Mouse (Mus musculus): ENCODE data around the gene Htt. TPM values are rescaled to one million over a fixed set of nuclear protein-coding genes. Genes with fewer than 3 reads are reported as not detected.
A peak's percentile ranks its signal among the peaks of the same experiment; 100 is the strongest.

Gene Htt
- total and polyA plus RNA-seq, 3 experiments, result 12.1 to 36.4 (median 25.6) TPM

- DNase-seq, result no peak
These were observed 170.2 kb downstream of the Htt start for GRCm38 (mm10) chr5:34931516-34932457.

- no peak for DNase-seq
These were observed 170.9 kb downstream of the Htt start for GRCm38 (mm10) chr5:34932458-34932806.

GRCm38 (mm10) chr5:34933461-34933860 is 171.9 kb downstream of the Htt start:
- no peak for DNase-seq

GRCm38 (mm10) chr5:34941710-34942470 is 180.3 kb downstream of the Htt start:
- no peak for DNase-seq

DNA sequence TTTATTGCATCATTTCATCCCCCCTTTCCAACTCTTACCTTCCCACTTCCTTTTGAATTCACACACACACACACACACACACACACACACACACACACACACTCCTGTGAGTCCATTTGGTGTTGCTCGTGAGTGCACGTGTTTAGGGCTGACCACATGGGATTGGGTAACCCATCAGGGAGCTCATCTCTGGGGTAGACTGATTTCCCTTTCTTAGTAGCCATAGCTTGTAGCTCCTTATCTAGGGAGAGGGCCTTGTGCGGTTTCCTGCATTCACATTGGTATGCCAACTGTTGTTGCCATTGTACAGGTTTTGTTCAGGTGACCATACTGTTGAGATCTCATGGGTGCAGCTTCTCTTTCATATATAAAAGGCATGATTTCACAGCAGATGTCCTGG is 181.9 kb downstream of the Htt start:
- DNase-seq, result no peak

DNA sequence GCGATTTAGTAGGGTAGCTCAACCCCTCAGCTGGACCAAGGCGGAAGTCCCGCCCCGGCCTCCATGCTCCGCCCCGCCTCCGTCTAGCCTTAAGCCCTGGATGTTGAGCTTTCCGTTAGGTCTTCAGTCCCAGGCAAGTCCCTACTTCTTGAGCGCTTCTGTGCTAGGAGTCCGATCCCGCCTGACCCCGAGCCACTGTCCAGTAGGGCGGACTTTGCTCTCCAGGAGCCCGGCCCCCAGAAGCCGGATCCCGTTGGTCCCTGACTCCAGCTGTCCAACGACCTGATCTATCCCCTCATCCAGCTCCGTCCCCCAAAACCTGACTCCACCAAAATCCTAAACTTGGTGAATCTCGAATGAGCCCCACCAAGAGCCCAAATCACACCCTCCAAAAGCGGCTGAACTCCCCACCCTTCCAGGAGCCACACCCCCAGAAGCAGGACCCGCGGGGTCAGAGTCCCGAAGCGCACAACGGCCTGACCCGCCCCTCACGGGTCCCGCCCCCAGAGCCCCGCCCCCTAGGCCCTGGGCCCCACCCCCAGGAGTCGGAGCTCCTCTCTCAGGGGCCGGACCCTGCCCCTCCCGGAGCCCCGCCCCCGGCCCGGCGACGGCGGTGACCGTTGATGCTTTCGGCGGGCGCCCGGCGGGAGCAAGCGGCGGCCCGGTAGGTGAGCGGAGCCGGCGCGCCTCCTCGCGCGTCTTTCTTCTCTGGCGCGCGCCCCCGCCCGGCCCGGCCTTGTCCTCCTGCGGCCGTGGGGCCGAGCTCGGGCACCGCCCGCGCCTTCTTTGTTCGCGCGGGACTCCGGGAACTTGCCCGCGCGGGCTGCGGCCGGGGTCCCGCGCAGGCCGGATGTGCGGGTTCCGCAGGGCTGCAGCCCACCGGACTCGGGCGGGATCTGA is 187.6 kb downstream of the Htt start, which contains the start of gene Rgs12:
Gene Rgs12, plus strand, starts transcription at position 585 of the 900 bp plus-strand sequence.
- DNase-seq, result peak; percentile 95

DNA sequence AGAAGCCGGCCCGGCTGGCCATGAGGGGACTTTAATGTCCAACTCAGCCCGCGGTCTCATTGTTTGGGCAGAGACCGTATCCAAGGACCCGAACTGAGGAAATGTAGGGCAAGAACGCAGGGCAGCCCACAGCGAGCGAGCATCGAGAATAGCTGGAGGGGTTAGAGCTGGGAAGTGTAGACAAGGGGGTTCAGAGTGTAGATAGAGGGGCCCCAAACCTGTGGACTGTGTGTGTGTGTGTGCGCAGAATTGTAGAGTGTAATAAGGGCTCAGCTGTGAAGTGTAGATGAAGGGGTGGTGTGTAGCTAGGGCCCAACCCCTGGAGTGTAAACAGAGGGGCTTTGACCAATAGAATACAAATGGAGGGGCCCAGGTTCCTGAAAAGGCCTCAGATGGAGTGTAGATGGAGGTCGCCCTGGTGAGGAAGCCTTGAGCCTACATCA is 188.2 kb downstream of the Htt start:
- no peak for DNase-seq

DNA sequence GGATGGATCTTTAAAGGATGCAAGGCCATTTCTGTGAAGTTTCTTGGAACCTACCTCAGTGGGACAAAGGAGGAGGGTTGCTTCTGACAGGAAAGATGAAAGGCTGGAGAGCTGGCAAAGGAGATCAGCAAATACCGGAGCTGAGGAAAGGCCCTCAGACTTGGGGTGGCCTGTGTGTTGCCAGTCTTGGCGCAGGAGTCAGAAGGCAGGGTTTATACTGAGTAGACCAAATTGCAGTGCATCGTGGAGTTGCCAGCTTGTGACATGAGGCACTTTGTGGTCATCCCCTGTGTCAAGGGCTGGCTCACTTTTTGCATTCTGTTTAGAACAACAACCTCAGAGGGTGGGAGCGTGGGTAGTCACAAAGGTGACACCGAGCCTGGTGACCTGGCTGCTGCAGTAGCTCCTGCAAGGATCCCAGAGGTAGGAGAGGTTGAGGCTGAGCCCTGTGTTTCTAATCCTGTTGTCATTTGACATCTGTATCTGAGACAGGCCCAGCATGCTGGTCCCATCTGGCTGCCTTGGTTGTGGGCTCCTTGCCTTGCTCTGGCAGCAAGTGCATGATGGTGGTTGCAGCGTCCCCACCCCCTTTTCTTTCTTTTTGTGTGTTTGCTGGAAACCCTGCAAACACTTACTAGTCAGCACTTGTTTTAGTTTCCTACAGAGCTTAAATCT is 189.1 kb downstream of the Htt start:
- DNase-seq, result peak; percentile 40

- no peak for DNase-seq
These were observed 189.8 kb downstream of the Htt start for GRCm38 (mm10) chr5:34951161-34951834.

DNA sequence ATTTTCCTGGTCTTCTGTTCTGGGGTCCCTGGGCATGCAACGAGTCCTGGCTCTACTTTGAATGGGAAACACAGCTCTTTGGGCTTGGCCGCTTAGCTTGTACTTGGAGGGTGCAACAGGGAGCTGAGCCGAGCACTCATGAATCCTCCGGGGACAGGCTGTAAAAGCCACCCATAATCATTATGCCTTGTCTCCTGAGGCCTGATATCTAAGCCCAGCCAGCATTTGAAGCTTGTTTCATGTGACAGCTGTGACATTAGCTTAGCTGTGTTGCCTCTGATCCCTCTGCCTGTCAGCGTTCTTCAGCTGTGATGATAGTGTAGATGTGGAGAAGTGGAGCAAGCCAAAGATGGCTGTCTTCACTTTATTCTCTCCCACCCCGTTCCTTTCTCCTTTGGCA is 193.0 kb downstream of the Htt start:
- no peak for DNase-seq

DNA sequence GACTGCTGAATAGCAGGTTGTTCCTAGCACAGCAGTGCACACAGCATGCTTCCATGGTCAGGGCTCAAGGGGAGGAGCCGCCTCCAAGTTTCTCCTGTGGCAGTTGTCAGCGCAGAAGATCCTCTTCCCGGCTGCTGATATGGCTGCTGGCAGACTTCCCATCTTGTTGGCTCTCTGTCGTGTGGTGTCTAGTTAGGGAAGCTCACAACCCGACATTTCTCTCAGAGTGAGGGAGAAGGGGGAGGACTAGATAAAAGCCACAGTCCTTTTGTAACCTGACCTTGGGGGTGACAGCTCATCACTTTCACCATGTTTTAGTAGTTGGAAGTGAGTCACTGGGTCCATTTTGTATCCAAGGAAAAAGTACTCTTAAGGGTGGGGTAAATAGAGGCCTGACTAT is 194.1 kb downstream of the Htt start:
- peak; percentile 90 for DNase-seq

- DNase-seq, result peak; percentile 65
These were observed 194.6 kb downstream of the Htt start for GRCm38 (mm10) chr5:34956151-34956550.

- DNase-seq, result peak; percentile 45
These were observed 195.5 kb downstream of the Htt start for GRCm38 (mm10) chr5:34957015-34957414.

- DNase-seq, result no peak
These were observed 198.5 kb downstream of the Htt start for GRCm38 (mm10) chr5:34960021-34960420.

Small RNAs within 50 kb of the gene (microRNA-seq; reads per million reads assigned to microRNA genes)
- 0 reads per million in 2 experiments for gene Mir467g

Other genes with a start within 250 kb of the Htt start
- 10 to 100 TPM; 12.8 to 14.8 TPM for gene Tnip2, start 247.7 kb upstream of the Htt start, total RNA-seq (2021)
- gene Tnip2, start 247.7 kb upstream of the Htt start, polyA plus RNA-seq (2012; rRNA removed), result 55.1 and 55.3 TPM in 2 replicates
- gene Sh3bp2, start 235.9 kb upstream of the Htt start, total RNA-seq (2021), result 10 to 100 TPM; 15.5 to 31.7 TPM
- 14.7 and 15.9 TPM in 2 replicates for gene Sh3bp2, start 235.9 kb upstream of the Htt start, polyA plus RNA-seq (2012; rRNA removed)
- gene Add1, start 188.1 kb upstream of the Htt start, total RNA-seq (2021), result 100 to 1,000 TPM; 160 to 168 TPM
- gene Add1, start 188.1 kb upstream of the Htt start, polyA plus RNA-seq (2012; rRNA removed), result 123 and 134 TPM in 2 replicates
- 10 to 100 TPM; 32.8 to 37.4 TPM for gene Mfsd10, start 124.5 kb upstream of the Htt start, total RNA-seq (2021)
- gene Mfsd10, start 124.5 kb upstream of the Htt start, polyA plus RNA-seq (2012; rRNA removed), result 201 and 211 TPM in 2 replicates
- 10 to 100 TPM; 21.3 to 26.1 TPM for gene Nop14, start 101.6 kb upstream of the Htt start, total RNA-seq (2021)
- gene Nop14, start 101.6 kb upstream of the Htt start, polyA plus RNA-seq (2012; rRNA removed), result 6.7 and 9.1 TPM in 2 replicates
- 1 to 10 TPM; 2.5 to 2.8 TPM for gene Grk4, start 101.4 kb upstream of the Htt start, total RNA-seq (2021)
- 1.1 and 1.6 TPM in 2 replicates for gene Grk4, start 101.4 kb upstream of the Htt start, polyA plus RNA-seq (2012; rRNA removed)
- 1 to 10 TPM in 1 of 2 experiments, under 1 TPM in 1; 0.45 to 2.6 TPM for gene Msantd1, start 146.3 kb downstream of the Htt start, total RNA-seq (2021)
- gene Msantd1, start 146.3 kb downstream of the Htt start, polyA plus RNA-seq (2012; rRNA removed), result 3.6 and 4.0 TPM in 2 replicates
- 10 to 100 TPM; 15.0 to 25.8 TPM for gene Rgs12, start 187.7 kb downstream of the Htt start, total RNA-seq (2021)
- gene Rgs12, start 187.7 kb downstream of the Htt start, polyA plus RNA-seq (2012; rRNA removed), result 34.7 and 39.2 TPM in 2 replicates